Mouse (Mus musculus): ENCODE measurements around the gene Slamf7.

DNA sequence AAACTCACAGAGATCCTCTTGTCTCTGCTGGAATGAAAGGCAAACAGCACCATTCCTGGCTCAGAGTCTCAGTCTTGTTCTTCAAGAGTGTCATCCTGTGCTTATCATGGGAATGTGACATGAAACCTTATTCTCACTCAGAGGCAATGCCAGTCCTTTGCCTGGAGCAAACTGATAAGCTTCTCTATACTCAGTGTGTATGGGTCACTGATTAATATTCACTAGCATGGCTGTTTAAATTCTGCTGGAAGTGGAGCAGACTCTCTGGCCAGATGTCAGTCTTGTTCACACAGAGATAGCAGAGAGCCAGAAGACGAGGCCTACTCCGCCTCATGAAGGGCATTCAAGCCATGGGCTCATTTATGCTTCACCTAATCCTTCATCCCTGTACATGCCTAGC is 68.3 kb downstream of the Slamf7 start:
- TF ChIP-seq CTCF (IDR thresholded peaks at IDR 0.05; ENCODE audit: low read depth, low read length) (no peak), POLR2A (IDR thresholded peaks at IDR 0.05; ENCODE audit: extremely low read depth, insufficient read depth, low read length) (no peak)

Data from liver, adult 2 months (tissue).